Mouse (Mus musculus) layer of hippocampus, adult 18-20 months (tissue): ENCODE data around the gene Shc1. TPM values are rescaled to one million over a fixed set of nuclear protein-coding genes. Genes with fewer than 3 reads are reported as not detected.

Source experiments
- DNase-seq, 2 experiments: peaks; one replicate each; pipeline ENCODE4 v3.0.0; 2022; ENCODE audit warnings: low spot score in 2 of 2
- total RNA-seq, 2 experiments: library from RNA; stranded (reverse); gene quantifications; 2 replicates each; pipeline ENCODE4 v1.2.3; 2021

Shc1 gene
- total RNA-seq, 2 experiments from 2014 or later, result 11.5 to 12.8 TPM

GRCm38 (mm10) chr3:89390111-89390515 is 28.1 kb upstream of the Shc1 start:
- no peak for DNase-seq

GRCm38 (mm10) chr3:89390699-89391662 is 27.3 kb upstream of the Shc1 start:
- no peak for DNase-seq

DNA sequence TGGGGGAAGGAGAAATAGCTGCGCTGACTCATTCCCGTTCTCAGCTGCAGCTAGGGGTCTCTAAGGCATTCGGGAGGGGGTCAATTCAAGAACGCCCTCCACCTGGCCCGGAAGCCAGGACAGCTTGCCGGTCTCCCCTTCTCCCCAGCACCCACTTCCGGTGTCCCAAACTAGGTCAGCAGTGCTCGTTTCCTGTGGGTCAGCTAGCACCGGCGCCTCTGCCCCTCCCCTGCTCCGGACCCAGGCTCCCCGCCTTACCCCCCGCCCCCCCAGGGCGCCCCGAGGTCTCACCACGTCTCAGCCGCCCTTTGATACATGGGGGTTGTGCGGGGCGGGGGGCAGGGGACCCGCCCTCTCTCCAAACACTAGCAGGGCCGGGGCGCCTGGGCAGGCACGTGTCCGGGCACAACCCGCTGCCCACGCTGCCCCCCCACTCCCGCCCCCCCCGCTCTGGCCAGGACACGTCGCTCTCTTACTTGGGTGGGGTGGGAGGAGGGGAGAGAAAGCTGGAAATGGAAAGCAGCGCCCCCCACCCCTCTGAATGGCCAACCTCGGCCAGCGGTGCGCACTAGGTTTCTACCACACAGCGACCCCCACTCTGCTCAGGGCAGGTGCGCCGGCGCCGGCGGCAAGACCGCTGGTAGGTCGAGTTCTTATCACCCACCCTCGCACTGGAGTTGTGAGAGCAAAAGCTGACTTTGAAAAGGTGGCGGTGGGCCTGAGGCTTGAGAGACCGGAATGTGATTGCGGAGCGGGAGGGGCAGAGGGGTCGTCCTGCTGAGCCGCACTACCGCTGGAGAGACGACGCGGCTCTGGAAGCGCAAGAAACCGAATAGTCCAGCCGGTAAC is 26.4 kb upstream of the Shc1 start:
- DNase-seq, result no peak

DNA sequence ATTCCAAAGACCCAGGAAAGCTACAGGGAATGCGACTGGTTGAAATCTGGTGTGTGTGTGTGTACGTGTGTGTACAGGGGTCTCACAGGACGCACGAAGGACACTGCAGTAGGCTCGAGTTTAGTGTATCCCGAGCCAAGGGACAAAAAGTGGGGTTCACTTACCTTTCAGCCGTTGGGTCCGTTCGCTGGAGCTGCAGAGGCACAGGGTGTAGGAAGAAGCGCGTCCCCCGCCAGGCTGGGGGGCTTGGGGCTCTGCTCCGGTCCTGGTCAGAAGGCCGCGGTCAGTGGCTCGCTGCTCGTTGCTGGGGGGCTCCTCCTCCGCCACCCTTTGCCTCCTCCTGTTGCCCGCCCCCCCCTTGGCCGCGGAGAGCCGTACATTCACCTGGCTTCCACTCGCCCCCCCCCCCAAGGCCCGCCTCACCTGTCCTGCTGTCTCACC is 25.4 kb upstream of the Shc1 start:
- DNase-seq, result no peak

GRCm38 (mm10) chr3:89393605-89394004 is 24.6 kb upstream of the Shc1 start:
- peak; percentile 90 to 95 for DNase-seq

DNA sequence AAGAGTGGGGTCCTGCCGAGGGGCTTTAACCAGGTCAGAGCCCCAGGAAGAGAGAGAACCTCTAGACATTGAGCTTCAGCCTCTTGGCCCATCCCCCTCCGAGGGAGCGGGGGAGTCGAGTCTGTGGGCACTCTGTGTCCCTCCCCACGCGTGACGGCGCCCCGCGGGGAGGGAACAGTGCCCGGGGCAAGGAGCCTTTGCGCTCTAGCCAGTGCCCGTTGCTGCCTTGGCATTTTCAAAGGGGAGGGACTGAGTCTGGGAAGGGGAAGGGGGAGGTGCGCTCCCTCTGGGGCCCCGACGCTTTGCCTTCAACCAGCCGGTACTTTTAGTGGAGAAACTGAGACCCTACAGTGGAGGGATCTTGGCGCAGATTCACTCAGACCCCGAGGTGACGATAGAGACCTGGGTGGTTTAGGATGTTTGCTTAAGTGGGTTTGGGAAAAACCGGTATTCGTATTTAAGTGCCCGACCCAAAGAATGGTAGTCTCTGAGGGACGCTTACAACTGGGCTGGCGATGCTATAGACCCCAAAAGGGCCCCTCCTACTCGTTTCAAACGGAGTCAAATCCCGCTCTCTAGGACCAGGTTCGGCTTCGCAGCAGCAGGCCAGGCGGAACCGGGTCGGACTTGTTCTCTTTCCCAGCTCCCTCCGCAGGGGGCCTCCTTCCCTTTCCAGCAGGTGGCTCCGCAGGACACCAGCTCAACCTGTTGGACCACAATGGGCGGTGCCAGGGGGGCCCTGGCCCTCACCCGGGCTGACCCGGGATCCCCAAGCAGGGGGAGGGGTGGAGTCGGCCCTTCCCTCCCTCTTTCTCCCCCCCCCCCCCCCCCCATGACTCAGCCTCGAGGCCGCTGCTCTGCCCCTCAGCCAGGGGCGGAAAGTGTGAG is 24.0 kb upstream of the Shc1 start, which contains the start of gene Zbtb7b:
TSS of gene Zbtb7b (minus strand) at position 771 of the 888 bp plus-strand sequence.
- peak in 1 of 2 experiments; percentile 61 for DNase-seq

DNA sequence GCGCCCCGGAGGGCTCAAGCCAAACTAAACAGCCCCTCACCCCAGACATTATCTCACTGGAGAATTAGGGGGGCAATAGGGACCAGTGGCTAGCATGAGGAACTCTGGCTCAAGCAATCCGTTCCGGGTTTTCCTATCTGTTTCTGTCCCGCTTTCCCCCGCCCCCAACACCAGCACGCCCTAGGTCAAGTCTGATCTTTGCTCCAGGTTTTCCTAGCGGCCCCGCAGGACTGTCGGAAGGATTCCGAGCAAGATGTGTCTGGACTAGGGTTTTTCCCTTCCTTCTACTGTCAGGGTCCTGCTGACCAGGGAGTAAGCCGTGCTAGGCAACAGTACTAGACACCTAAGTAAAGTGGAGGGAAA is 23.4 kb upstream of the Shc1 start:
- DNase-seq, result peak in 1 of 2 experiments; percentile 64

DNA sequence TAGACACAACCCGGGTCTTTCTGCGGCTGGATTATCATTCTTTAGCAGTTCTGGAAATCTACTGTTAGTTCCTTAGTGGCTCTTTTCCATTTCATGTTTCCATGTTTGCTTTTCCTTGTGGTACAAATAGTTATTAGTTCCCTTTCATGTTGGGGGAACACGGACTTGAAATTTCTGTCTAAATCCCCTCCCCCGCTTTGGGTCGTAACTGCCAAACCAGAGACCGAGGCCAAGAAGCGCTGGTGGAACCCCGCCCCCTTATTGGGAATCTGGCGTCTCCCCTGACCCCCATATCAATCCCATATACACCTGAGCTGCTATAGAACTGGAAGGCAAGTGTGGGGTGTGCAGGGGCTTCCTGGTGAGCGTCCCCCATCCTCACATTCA is 22.8 kb upstream of the Shc1 start:
- DNase-seq, result no peak

DNA sequence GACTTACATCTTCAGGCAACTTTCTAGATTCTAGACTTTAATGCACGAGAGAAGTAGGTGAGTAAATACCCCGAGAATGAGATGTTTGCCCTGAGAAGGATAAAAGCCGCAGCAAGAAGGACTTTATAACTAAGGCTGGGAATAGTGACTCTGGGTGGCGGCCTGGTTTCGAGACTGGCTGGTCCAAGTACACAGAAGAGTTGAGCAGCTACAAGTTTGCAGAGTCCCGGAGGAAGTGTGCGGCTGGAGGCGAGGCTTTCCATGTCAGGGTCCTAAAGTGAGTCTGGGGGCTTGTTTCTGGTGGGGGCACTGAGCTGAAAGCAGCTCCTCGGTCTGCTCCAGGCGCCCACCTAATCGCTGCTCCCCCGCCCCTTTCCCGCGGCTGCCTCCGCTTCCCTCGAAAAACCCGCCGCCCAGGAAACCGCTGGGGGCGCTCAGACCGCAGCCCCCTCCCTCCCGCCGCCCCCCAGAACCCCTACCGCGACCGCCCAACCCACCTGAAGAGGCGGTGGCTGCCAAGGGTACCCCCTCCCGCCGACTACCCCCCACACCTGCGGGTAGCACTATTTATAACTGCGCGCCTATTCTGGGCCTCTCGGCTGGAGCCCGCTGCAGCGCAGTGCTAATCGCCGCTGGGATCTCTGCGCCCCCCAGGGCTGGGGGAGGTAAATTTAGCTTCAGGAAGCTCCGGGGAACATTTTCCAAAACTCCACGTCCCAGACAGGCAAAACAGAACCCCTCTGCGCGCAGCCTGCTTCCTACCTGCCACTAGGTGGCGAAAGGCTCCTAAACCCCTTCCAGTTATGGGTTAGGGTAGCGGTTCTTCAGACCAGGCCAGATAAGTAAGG is 22.2 kb upstream of the Shc1 start:
- peak in 1 of 2 experiments; percentile 62 for DNase-seq

DNA sequence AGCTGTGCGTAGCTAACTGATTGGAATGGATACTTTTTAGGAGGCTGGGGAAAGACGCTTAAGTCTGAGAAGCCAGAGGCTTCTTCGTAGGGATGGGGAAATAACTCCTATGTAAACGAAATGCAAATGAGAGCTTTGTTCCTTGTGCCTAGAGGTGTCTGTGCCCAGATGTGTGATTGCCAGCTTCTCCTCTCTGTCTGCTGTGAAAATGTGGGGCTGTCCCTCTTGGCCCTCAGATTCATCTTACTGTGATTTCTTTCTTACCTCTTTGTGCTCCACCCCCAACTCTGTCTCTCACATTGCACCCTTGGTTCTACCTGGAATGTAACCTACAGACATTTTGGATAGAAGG is 21.6 kb upstream of the Shc1 start:
- DNase-seq, result no peak

- DNase-seq, result no peak
Measured at GRCm38 (mm10) chr3:89401329-89401728, 16.9 kb upstream of the Shc1 start.

GRCm38 (mm10) chr3:89402693-89403092 is 15.6 kb upstream of the Shc1 start, which contains the start of gene Lenep:
Lenep (minus strand) TSS chr3:89402793.
- DNase-seq, result no peak

- no peak for DNase-seq
Measured at GRCm38 (mm10) chr3:89406887-89407286, 11.4 kb upstream of the Shc1 start.

DNA sequence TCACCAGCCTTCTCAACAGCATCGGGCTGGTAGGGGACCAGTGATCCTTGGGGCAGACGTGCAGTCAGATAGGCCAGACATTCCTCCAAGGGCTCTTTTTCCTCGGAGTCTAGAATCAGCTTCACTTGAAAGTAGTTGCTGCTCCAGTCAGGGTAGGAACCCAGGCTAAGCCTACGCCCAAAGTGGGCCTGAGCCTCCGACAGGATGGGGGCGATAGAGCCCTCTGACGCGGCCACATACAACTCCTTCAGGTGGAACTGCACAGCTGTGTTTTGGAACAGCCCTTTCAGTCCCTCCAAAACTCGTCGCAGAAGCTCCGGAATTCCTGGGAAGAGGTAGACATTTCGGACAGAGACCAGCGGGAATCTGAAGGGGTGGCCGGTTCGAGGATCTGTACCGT is 9.8 kb upstream of the Shc1 start:
- DNase-seq, result no peak

- no peak for DNase-seq
Measured at GRCm38 (mm10) chr3:89409701-89410100, 8.5 kb upstream of the Shc1 start.

DNA sequence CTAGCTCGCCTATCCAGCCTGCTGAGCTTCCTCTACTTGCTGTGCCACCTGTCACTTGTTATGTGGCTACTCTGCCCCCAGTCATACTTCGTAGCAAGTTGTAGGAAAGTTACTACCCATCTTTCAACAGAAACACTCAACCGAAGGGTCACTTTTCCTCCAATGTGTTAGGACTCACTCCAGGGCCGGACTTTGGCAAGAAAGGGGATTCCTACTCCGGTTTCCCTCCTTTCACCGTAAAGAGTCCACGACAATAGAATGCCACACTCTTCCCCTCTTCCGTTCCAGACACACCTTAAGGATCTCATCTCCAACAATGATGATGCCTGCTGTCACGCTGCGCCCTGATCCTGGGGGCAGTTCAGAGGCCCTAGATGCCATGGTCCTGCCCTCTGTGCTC is 7.4 kb upstream of the Shc1 start:
- no peak for DNase-seq

DNA sequence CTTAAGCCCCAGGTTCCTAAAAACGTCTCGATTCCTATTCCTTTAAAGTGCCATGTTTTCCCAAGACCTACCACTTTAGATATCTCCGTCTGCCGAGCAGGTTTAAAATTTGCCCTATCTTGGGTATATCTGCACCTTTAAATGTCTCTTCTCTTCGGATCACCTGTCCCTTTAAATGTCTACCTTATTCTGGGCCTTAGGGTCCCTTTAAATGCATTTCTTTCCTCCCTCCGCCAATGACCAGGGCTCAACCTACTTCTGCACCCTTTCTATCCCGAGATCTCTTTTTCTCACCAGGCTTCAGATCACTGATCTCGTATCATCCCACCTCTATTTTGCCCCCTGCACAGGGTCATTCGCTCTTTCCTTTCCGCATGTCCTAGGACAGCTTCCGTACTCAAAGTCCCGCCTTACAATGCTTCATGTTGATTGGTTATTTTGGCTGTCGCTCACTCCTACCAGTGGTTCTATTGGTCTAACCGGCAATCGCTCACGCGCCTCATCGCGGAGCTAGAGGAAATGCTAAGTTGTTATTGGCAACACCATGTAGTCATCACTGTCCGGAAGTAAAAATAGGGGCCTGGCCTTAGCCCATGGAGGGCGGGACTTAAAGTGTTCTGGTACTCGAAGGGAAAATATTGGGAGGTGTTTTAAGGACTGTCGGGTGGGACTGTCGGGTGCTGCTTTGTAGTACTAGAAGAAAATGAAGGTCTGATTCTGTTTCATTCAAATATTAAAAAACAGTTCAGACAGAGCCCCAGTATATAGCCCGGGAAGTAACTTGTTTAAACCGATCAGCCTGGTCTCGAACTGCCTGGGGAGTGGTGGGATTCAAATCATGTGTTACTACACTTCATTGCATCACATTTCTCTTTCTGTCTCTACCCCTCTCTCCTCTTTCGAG is 6.5 kb upstream of the Shc1 start, which contains the start of gene Flad1:
TSS of gene Flad1 (minus strand) at position 381 of the 904 bp plus-strand sequence.
- DNase-seq, result peak; percentile 98 to 100

DNA sequence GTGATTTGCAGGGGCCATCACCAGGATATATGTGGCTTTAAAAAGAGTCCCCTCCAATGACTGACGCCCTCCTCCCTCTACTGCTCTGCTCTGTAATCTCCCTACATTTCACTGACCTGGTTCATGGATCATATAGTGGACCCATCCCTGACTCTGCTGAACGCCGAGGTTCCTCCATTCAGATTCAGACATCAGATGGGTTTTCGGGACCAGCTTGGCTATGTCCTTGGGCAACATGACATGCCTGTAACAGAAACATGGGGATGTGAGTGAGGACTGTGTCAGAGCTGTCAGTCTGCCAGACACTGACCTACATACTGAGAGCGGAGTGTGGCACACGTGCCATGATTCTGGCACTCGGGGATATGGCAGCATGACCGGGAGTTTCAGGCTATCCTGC is 2.1 kb upstream of the Shc1 start:
- no peak for DNase-seq

DNA sequence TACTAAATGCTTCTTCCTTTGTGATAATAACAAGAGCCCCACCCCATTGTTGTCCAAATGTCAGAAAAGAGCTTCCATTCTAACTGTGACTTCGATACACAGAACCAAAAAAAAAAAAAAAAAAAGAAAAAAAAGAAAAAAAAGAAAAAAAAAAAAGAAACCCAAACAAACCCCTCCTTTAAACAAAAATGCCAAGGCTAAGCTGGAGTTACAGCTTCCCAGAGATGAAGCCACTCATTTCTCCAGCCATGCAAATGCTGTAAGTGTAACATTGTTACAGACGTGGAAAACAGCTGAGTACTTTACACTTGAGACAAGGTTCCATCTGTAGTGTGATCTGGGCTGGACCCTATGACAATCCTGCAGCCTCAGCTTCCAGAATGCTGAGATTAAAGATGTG is 1.1 kb upstream of the Shc1 start:
- no peak for DNase-seq
